Mouse (Mus musculus): ENCODE measurements around the gene Arsg. TPM values are rescaled to one million over a fixed set of nuclear protein-coding genes. Genes with fewer than 3 reads are reported as not detected.

The Arsg gene
- polyA plus RNA-seq, 1 experiment from 2014 or later = 3.8 TPM

DNA sequence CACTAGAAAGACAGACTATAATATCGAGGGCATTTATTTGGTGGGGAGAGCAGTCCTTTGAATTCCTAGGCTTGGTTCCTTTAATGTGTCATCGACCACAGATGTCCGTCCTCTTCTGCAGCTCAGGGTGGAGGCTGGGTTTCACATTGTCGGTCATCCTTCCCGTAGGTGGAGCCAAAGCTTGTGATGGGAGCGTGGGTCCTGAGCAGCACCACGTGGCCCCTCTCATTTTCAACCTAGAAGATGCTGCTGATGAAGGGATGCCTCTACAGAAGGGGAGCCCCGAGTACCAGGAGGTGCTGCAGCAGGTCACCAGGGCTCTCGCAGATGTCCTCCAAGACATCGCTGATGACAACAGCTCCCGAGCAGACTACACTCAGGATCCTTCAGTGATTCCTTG is 98.9 kb downstream of the Arsg start:
- Histone ChIP-seq H3K4me2 (ENCODE audit: low read depth, low read length) (no peak overlapping the region), H3K4me3 (ENCODE audit: low read depth, low read length) (no peak overlapping the region), H3K27me3 (ENCODE audit: control insufficient read depth, insufficient read depth, low read depth, low read length) (no peaks in the 10 kb centered on the region), H3K27ac (ENCODE audit: low read length) (no peak overlapping the region), H3K4me1 (ENCODE audit: control insufficient read depth, low read depth, low read length) (no peaks in the 10 kb centered on the region), H3K36me3 (ENCODE audit: control insufficient read depth, insufficient read depth) (0 out of 2 replicates have a peak, but pooled peaks cover 3% of the 10 kb centered on the region), H3K9ac (ENCODE audit: low read depth, low read length) (no peak overlapping the region), H3K9me3 (replicated peaks; ENCODE audit: control insufficient read depth, low read length) (no peaks in the 10 kb centered on the region)
- ATAC-seq (ENCODE audit: low read depth) = no peak
- WGBS (ENCODE audit: insufficient replicate concordance) = 75% methylated on average over 11 of the region's 11 CpGs

- no peak for ATAC-seq (ENCODE audit: low read depth)
- Histone ChIP-seq H3K36me3 (ENCODE audit: control insufficient read depth, insufficient read depth) (peaks cover 7% of the 10 kb centered on the region), H3K9me3 (replicated peaks; ENCODE audit: control insufficient read depth, low read length) (no peaks in the 10 kb centered on the region), H3K9ac (ENCODE audit: low read depth, low read length) (no peak overlapping the region), H3K4me1 (ENCODE audit: control insufficient read depth, low read depth, low read length) (no peaks in the 10 kb centered on the region), H3K4me2 (ENCODE audit: low read depth, low read length) (no peak overlapping the region), H3K4me3 (ENCODE audit: low read depth, low read length) (no peak overlapping the region), H3K27ac (ENCODE audit: low read length) (no peak overlapping the region), H3K27me3 (ENCODE audit: control insufficient read depth, insufficient read depth, low read depth, low read length) (no peaks in the 10 kb centered on the region)
- 90% methylated on average over 2 of the region's 2 CpGs for WGBS (ENCODE audit: insufficient replicate concordance)
These were observed 101.4 kb downstream of the Arsg start for GRCm38 (mm10) chr11:109574604-109575003.

DNA sequence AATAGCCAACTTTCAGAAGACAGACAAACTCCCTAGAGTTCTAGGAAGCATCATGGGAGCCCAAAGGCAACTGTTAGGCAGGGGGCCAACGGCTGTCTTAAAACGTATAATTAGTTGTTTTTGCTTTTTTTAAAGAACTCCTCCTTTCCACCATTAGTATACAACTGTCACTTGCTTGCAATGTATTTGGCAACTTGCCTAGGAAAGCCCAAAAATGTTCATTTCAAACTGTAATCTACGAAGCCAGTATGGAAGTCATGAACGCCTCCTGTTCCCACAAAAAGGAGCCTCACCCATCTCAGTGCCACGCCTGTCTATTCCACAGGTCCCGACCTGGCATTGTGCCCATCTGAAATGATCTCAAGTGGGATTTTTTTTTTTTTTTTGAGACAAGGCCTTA is 102.7 kb downstream of the Arsg start:
- Histone ChIP-seq H3K9ac (ENCODE audit: low read depth, low read length) (no peak overlapping the region), H3K27me3 (ENCODE audit: control insufficient read depth, insufficient read depth, low read depth, low read length) (no peaks in the 10 kb centered on the region), H3K4me2 (ENCODE audit: low read depth, low read length) (no peak overlapping the region), H3K27ac (ENCODE audit: low read length) (no peak overlapping the region), H3K4me3 (ENCODE audit: low read depth, low read length) (no peak overlapping the region), H3K36me3 (ENCODE audit: control insufficient read depth, insufficient read depth) (peaks cover 16% of the 10 kb centered on the region), H3K4me1 (ENCODE audit: control insufficient read depth, low read depth, low read length) (no peaks in the 10 kb centered on the region), H3K9me3 (replicated peaks; ENCODE audit: control insufficient read depth, low read length) (no peaks in the 10 kb centered on the region)
- no peak for ATAC-seq (ENCODE audit: low read depth)
- 67% methylated on average over 6 of the region's 6 CpGs for WGBS (ENCODE audit: insufficient replicate concordance)

DNA sequence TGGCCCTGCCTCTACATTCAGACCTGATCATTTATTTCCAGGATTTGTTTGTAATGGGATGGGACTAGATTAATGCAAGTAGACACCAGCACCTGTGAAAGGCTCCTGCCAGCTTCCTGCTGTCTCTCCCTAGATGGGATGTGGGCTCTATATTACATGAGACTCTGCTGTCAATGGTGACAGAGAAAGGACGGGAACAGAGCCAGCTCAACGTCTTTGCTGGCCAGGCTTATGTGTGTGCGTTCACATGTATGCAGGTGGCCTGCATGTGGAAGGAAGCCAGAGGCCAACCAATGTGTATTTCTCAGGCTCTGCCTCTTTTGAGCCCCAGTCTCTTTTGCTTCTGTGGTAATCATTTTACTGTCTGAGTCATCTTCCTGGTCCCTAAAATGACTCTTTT is 105.4 kb downstream of the Arsg start:
- H3K4me1 ChIP-seq (ENCODE audit: control insufficient read depth, low read depth, low read length) = no peaks in the 10 kb centered on the region
- H3K27me3 ChIP-seq (ENCODE audit: control insufficient read depth, insufficient read depth, low read depth, low read length) = no peaks in the 10 kb centered on the region
- no peak overlapping the region for H3K4me2 ChIP-seq (ENCODE audit: low read depth, low read length)
- no peak overlapping the region for H3K27ac ChIP-seq (ENCODE audit: low read length)
- no peak overlapping the region for H3K4me3 ChIP-seq (ENCODE audit: low read depth, low read length)
- ATAC-seq (ENCODE audit: low read depth) = no peak
- H3K36me3 ChIP-seq (ENCODE audit: control insufficient read depth, insufficient read depth) = peaks cover 30% of the 10 kb centered on the region
- no peaks in the 10 kb centered on the region for H3K9me3 ChIP-seq (replicated peaks; ENCODE audit: control insufficient read depth, low read length)
- H3K9ac ChIP-seq (ENCODE audit: low read depth, low read length) = no peak overlapping the region
- 68% methylated on average over 3 of the region's 3 CpGs for WGBS (ENCODE audit: insufficient replicate concordance)

DNA sequence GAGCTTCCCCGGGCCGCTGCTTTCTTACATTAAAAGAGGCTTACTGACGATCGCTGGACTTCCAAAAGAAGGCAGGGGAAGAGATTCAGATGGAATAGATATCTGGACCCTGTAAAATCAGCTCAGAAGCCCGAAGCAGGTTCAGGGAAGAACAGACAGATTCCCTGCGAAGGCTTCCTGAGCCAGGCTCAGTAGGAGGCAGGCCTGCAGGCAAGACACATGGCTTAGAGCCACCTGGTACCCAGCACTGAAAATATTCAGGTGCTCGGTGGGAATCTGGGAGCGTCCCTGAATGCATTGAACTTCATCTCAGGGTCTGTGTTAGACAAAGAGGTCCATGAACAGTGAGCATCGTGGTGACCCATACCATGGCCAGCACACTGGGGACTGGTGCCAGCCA is 106.8 kb downstream of the Arsg start:
- H3K4me3 ChIP-seq (ENCODE audit: low read depth, low read length) = no peak overlapping the region
- WGBS (ENCODE audit: insufficient replicate concordance) = 89% methylated on average over 9 of the region's 9 CpGs
- H3K4me2 ChIP-seq (ENCODE audit: low read depth, low read length) = no peak overlapping the region
- no peak overlapping the region for H3K9ac ChIP-seq (ENCODE audit: low read depth, low read length)
- peaks cover 12% of the 10 kb centered on the region for H3K4me1 ChIP-seq (ENCODE audit: control insufficient read depth, low read depth, low read length)
- H3K9me3 ChIP-seq (replicated peaks; ENCODE audit: control insufficient read depth, low read length) = no peaks in the 10 kb centered on the region
- H3K36me3 ChIP-seq (ENCODE audit: control insufficient read depth, insufficient read depth) = peaks cover 30% of the 10 kb centered on the region
- H3K27me3 ChIP-seq (ENCODE audit: control insufficient read depth, insufficient read depth, low read depth, low read length) = no peaks in the 10 kb centered on the region
- no peak overlapping the region for H3K27ac ChIP-seq (ENCODE audit: low read length)
- ATAC-seq (ENCODE audit: low read depth) = no peak

DNA sequence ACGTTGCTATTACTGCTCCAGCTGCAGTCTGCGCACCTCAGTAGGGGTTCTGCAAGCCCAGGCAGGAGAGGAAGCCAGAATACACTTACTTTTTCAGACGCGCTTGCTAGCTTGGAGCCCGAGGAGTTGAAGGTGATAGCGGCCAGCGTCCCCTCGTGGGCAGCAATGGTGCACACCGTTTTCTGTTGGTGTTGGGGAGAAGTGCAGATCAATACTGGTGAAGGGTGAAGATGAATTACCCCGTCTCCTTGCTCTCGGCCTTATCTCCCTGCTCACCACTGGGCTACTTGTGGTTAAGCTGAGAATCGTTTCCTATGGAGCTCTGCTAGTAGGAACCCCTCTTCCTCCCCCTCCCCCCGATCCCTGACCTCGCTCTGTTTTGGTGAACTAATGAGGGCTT is 110.8 kb downstream of the Arsg start:
- peaks cover 30% of the 10 kb centered on the region for H3K36me3 ChIP-seq (ENCODE audit: control insufficient read depth, insufficient read depth)
- 31% methylated on average over 14 of the region's 14 CpGs for WGBS (ENCODE audit: insufficient replicate concordance)
- H3K27ac ChIP-seq (ENCODE audit: low read length) = peak overlapping the region; percentile 15; the same call in 1 of the 2 replicates
- no peak for ATAC-seq (ENCODE audit: low read depth)
- no peak overlapping the region for H3K4me2 ChIP-seq (ENCODE audit: low read depth, low read length)
- H3K4me1 ChIP-seq (ENCODE audit: control insufficient read depth, low read depth, low read length) = peaks cover 33% of the 10 kb centered on the region
- no peak overlapping the region for H3K9ac ChIP-seq (ENCODE audit: low read depth, low read length)
- H3K4me3 ChIP-seq (ENCODE audit: low read depth, low read length) = no peak overlapping the region
- H3K9me3 ChIP-seq (replicated peaks; ENCODE audit: control insufficient read depth, low read length) = no peaks in the 10 kb centered on the region
- H3K27me3 ChIP-seq (ENCODE audit: control insufficient read depth, insufficient read depth, low read depth, low read length) = no peaks in the 10 kb centered on the region

DNA sequence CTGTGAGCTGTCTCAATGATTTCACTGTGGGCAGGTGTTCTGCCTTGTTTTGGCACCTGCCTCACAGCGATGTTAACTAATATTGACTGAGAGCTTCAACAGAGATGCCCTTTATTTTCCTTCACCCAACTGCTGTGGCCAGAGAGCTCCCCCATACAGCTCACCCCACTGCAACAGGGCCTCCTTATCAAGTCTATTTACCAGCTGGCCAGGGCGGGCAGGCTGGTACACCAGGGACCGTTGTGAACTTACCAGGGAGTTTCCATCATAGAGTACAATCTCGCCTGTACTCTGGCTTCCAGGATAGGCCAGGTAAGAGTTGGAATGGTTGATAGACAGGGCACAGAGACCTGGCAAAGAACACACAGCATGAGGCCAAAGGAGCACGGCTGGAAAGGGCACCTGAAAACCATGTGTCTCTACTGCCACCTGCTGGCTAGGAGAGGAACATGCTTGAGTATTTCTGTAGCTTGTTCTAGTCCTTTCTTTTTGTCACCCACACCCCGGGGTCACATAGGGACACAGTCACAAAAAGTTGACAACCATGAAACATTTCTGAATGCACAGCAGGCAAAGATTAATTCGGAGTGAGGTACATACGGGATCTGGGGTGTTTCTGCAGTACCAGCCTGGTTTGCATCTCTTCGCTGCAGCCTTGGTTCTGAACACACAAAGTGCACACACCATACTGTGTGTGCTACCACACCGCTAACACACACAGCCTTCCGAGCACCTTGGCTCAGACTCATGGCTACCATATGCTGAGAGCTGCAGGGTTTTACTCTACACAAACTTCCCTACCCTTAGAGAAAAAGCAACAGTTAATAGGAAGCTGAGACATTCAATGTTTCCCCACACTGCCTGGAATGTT is 111.9 kb downstream of the Arsg start:
- H3K4me2 ChIP-seq (ENCODE audit: low read depth, low read length) = no peak overlapping the region
- ATAC-seq (ENCODE audit: low read depth) = peak; percentile 45
- H3K9me3 ChIP-seq (replicated peaks; ENCODE audit: control insufficient read depth, low read length) = no peaks in the 10 kb centered on the region
- 28% methylated on average over 11 of the region's 11 CpGs for WGBS (ENCODE audit: insufficient replicate concordance)
- no peak overlapping the region for H3K4me3 ChIP-seq (ENCODE audit: low read depth, low read length)
- H3K9ac ChIP-seq (ENCODE audit: low read depth, low read length) = peak overlapping the region; percentile 2; the same call in 1 of the 2 replicates
- peak overlapping the region; percentile 25; the same call in 1 of the 2 replicates for H3K27ac ChIP-seq (ENCODE audit: low read length)
- peaks cover 33% of the 10 kb centered on the region for H3K4me1 ChIP-seq (ENCODE audit: control insufficient read depth, low read depth, low read length)
- peaks cover 22% of the 10 kb centered on the region for H3K36me3 ChIP-seq (ENCODE audit: control insufficient read depth, insufficient read depth)
- H3K27me3 ChIP-seq (ENCODE audit: control insufficient read depth, insufficient read depth, low read depth, low read length) = no peaks in the 10 kb centered on the region

DNA sequence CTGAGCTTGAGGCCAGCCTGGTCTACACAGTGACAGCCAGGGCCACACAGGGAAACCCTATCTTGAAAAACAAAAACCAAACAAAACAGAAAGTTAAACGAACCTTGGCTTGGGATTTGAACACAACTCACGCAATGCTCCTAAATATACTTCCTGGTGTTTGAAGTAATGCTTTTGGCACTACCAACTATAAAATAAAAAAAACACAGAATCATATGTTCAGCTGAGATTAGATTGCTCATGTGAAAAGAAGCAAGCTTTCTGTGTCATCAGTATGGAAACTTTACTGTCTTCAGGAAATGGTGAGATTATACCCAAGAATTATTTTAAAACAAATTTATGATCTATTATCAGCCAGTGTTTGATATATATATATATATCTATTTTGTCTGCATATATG is 113.2 kb downstream of the Arsg start:
- no peak overlapping the region for H3K4me2 ChIP-seq (ENCODE audit: low read depth, low read length)
- H3K4me1 ChIP-seq (ENCODE audit: control insufficient read depth, low read depth, low read length) = peaks cover 33% of the 10 kb centered on the region
- H3K36me3 ChIP-seq (ENCODE audit: control insufficient read depth, insufficient read depth) = peaks cover 16% of the 10 kb centered on the region
- H3K9ac ChIP-seq (ENCODE audit: low read depth, low read length) = no peak overlapping the region
- ATAC-seq (ENCODE audit: low read depth) = no peak
- no peak overlapping the region for H3K4me3 ChIP-seq (ENCODE audit: low read depth, low read length)
- H3K27me3 ChIP-seq (ENCODE audit: control insufficient read depth, insufficient read depth, low read depth, low read length) = no peaks in the 10 kb centered on the region
- H3K9me3 ChIP-seq (replicated peaks; ENCODE audit: control insufficient read depth, low read length) = no peaks in the 10 kb centered on the region
- H3K27ac ChIP-seq (ENCODE audit: low read length) = no peak overlapping the region; the same call in 1 of the 2 replicates
- 32% methylated on average over 2 of the region's 2 CpGs for WGBS (ENCODE audit: insufficient replicate concordance)

- Histone ChIP-seq H3K4me2 (ENCODE audit: low read depth, low read length) (peak overlapping the region; percentile 66), H3K9ac (ENCODE audit: low read depth, low read length) (peak overlapping the region; percentile 54), H3K27me3 (ENCODE audit: control insufficient read depth, insufficient read depth, low read depth, low read length) (no peaks in the 10 kb centered on the region), H3K9me3 (replicated peaks; ENCODE audit: control insufficient read depth, low read length) (no peaks in the 10 kb centered on the region), H3K4me3 (ENCODE audit: low read depth, low read length) (peak overlapping the region; percentile 39), H3K27ac (ENCODE audit: low read length) (peak overlapping the region; percentile 81), H3K4me1 (ENCODE audit: control insufficient read depth, low read depth, low read length) (peaks cover 33% of the 10 kb centered on the region), H3K36me3 (ENCODE audit: control insufficient read depth, insufficient read depth) (peaks cover 10% of the 10 kb centered on the region)
- peak; percentile 50 for ATAC-seq (ENCODE audit: low read depth)
- 17% methylated on average over 13 of the region's 13 CpGs for WGBS (ENCODE audit: insufficient replicate concordance)
These were observed 113.8 kb downstream of the Arsg start for GRCm38 (mm10) chr11:109587019-109587418.

Measured in liver, embryonic 16.5 days (tissue).